Mouse (Mus musculus) intestine, postnatal 0 days (tissue): ENCODE results near the gene Stard10. TPM values are rescaled to one million over a fixed set of nuclear protein-coding genes. Genes with fewer than 3 reads are reported as not detected.

Source experiments
- ATAC-seq: fragments of 200-750 bp; cut with Nextera tagmentation; 2 replicates; pipeline ENCODE4 v1.8.0; 2017; ENCODE audit warnings: mild to moderate bottlenecking, moderate TSS enrichment, moderate library complexity
- H3K27ac ChIP-seq: fragments of 300-500 bp; sonication (generic); 2 replicates; pipeline ENCODE4 v1.5.1; 2014; ENCODE audit warnings: mild to moderate bottlenecking, low read depth, low read length, moderate library complexity
- H3K27me3 ChIP-seq: fragments of 300-500 bp; sonication (generic); replicated peaks from 2 replicates; pipeline ENCODE4 v1.6.1; 2014; ENCODE audit warnings: low read length, mixed read lengths; ENCODE audit not compliant: control insufficient read depth, insufficient read depth
- H3K36me3 ChIP-seq: fragments of 300-500 bp; sonication (generic); 2 replicates; pipeline ENCODE4 v1.6.1; 2014; ENCODE audit warnings: mild to moderate bottlenecking, moderate library complexity; ENCODE audit not compliant: control insufficient read depth, insufficient read depth
- H3K4me1 ChIP-seq: fragments of 300-500 bp; sonication (generic); replicated peaks from 2 replicates; pipeline ENCODE4 v1.6.1; 2014; ENCODE audit warnings: antibody characterized with exemption, low read length, mixed read lengths; ENCODE audit not compliant: control insufficient read depth, insufficient read depth
- H3K4me2 ChIP-seq: fragments of 300-500 bp; sonication (generic); replicated peaks from 2 replicates; pipeline ENCODE4 v1.6.1; 2014; ENCODE audit warnings: low read depth, mild to moderate bottlenecking, moderate library complexity
- H3K4me3 ChIP-seq: fragments of 300-500 bp; sonication (generic); 2 replicates; pipeline ENCODE4 v1.5.1; 2014; ENCODE audit warnings: low read depth, low read length
- H3K9ac ChIP-seq: fragments of 300-500 bp; sonication (generic); 2 replicates; pipeline ENCODE4 v1.6.1; 2014; ENCODE audit warnings: mild to moderate bottlenecking, low read depth, low read length
- H3K9me3 ChIP-seq: fragments of 300-500 bp; sonication (generic); 2 replicates; pipeline ENCODE4 v1.6.1; 2016; ENCODE audit warnings: mixed run types; ENCODE audit not compliant: control insufficient read depth
- CTCF ChIP-seq: sonication (generic); IDR thresholded peaks from 2 replicates; pipeline ENCODE4 v1.5.1; 2016; ENCODE audit warnings: low read depth, mild to moderate bottlenecking, control low read depth, antibody characterized with exemption, moderate library complexity
- WGBS: fragments of 180-500 bp; shearing (Covaris S2); extraction: QIAGEN DNeasy Blood & Tissue Kit; methylation state at CpG from one replicate; pipeline ENCODE4 v1.1.7; 2014; 5-methylcytosine and 5-hydroxymethylcytosine counted together
- polyA plus RNA-seq: library from polyadenylated mRNA; unstranded; fragments of >200 nt; fragmentation: Nextera tagmentation; extraction: Ambion mirVana; gene quantifications from 2 replicates; pipeline ENCODE4 v1.2.1, GENCODE M21; 2015

Stard10 gene
- polyA plus RNA-seq, 1 experiment from 2014 or later: 71.7 TPM

DNA sequence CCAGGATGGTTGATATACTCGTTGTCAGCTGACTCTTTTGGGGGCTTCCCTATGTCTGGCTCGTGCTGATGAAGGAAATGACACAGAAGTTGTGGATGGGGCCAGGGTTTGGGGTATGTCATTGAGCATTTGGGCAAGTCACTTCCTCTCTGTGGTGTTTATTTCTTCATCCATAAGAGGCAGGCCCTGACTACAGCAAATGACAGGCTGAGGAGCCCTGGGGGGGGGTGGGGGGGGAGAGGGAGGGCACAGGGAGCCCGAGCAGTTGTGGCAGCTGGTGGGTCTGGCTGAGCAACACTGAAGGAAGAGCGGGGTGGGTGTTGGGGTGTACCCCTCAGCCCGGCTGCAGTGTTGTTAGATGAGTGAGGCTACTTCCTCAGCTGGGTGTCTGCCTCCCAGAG, 45.9 kb downstream of the Stard10 start:
- Histone ChIP-seq H3K4me2 (no peak overlapping the region), H3K36me3 (no peaks in the 10 kb centered on the region), H3K27me3 (no peaks in the 10 kb centered on the region), H3K9me3 (no peaks in the 10 kb centered on the region), H3K4me3 (no peak overlapping the region), H3K27ac (no peak overlapping the region), H3K9ac (no peak overlapping the region), H3K4me1 (no peaks in the 10 kb centered on the region)
- no peak for ATAC-seq
- WGBS: 64% methylated on average over 5 of the region's 5 CpGs
- TF ChIP-seq CTCF: no peak

DNA sequence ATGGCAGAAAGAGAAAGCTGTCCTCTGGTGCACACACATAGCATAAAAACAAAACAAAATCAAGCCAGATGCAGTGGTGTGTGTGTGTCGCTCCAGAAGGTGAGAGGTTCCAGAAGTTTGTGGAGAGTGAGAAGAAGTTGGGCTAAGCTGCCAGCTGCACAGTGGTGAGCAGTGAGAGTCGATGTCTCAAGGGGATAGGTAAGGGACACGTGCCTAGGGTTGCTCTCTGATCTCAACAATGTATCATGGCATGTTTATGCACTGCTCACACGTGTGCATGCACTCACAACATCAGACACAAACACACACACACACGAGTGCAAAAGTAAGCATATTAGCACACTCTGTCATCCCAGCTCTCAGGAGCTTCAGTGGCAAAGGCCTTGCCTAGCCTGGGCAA, 47.0 kb downstream of the Stard10 start:
- Histone ChIP-seq H3K36me3 (no peaks in the 10 kb centered on the region), H3K4me3 (no peak overlapping the region), H3K9ac (no peak overlapping the region), H3K4me1 (0 out of 2 replicates have a peak, but pooled peaks cover 3% of the 10 kb centered on the region), H3K4me2 (no peak overlapping the region), H3K27me3 (no peaks in the 10 kb centered on the region), H3K27ac (no peak overlapping the region), H3K9me3 (no peaks in the 10 kb centered on the region)
- TF ChIP-seq CTCF: no peak
- ATAC-seq: no peak
- WGBS: 74% methylated on average over 5 of the region's 5 CpGs

DNA sequence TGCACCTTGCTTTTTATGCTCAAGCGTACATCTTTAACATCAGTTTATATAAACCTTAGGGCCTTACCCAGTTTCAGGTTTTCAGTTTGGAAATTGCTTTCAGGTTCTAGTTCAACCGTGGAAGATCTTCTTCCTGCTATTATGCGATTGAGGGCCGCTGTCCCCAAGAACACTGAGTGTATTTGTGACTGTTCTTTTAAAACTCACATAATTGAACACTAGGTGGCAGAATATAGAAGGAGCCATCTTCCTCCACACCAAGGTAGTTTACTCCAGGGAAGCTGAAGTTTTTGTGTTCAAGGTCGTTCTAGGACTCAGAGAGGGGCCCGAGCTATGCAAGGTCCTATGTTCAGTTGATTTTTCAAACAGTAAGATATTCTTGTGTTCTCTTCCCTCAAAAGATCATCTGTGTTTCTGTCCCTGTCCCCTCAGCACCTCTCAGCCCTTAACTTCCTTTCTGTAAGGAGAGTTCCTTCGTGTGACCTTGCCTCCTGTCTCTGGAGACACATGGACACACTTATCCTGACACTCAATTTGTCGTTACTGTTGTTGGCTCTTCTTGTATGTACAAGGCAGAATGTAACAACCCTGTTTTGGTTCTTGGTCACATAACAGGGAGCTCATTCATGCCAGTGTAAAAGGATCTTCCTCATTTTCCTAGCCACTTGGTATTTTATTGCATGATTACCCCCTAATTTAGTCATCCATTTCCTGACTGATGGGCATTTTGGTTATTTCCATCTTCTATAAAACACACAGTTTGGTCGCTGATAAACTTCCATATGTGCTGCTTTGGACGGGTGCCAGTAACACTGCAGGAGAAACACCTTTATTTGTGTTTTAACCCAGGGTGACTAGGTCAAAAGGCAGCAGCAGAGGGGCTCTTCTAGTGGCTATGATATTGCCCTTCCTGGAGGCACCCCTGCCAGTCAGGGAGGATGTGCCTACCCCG, 51.3 kb downstream of the Stard10 start:
- Histone ChIP-seq H3K9me3 (no peaks in the 10 kb centered on the region), H3K9ac (no peak overlapping the region), H3K27ac (no peak overlapping the region), H3K4me2 (no peak overlapping the region), H3K4me3 (no peak overlapping the region), H3K27me3 (no peaks in the 10 kb centered on the region), H3K4me1 (0 out of 2 replicates have a peak, but pooled peaks cover 3% of the 10 kb centered on the region), H3K36me3 (peaks cover 3% of the 10 kb centered on the region; the same call in 1 of the 2 replicates)
- 40% methylated on average over 11 of the region's 11 CpGs for WGBS
- ATAC-seq: 0 out of 2 replicates have a peak, but pooled peaks have one; percentile 16
- TF ChIP-seq CTCF: peak; percentile 69

DNA sequence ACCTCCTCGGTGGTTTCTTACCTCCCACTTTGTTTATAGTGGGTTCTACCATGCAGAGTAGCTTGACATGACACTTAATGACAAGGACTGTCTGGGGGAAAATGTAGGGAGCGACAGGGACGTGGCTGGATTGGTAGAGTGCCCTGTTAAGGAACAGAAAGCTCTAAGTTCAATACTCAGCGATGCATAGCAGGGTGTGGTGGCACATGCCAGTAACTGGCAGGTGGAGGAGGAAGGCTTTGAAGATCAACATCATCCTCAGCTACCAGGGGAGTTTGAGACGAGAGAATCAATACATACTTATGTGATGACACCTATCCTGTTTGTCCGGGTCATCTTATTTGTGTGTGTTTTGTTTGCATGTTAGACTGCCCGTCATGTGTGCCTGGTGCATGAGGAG, 52.8 kb downstream of the Stard10 start:
- no peak overlapping the region for H3K27ac ChIP-seq
- no peaks in the 10 kb centered on the region for H3K27me3 ChIP-seq
- no peak overlapping the region for H3K4me3 ChIP-seq
- no peak overlapping the region for H3K9ac ChIP-seq
- H3K4me2 ChIP-seq: no peak overlapping the region
- WGBS: 74% methylated on average over 7 of the region's 7 CpGs
- H3K36me3 ChIP-seq: peaks cover 8% of the 10 kb centered on the region; the same call in 1 of the 2 replicates
- TF ChIP-seq CTCF: no peak
- H3K4me1 ChIP-seq: 0 out of 2 replicates have a peak, but pooled peaks cover 3% of the 10 kb centered on the region
- ATAC-seq: no peak
- no peaks in the 10 kb centered on the region for H3K9me3 ChIP-seq

DNA sequence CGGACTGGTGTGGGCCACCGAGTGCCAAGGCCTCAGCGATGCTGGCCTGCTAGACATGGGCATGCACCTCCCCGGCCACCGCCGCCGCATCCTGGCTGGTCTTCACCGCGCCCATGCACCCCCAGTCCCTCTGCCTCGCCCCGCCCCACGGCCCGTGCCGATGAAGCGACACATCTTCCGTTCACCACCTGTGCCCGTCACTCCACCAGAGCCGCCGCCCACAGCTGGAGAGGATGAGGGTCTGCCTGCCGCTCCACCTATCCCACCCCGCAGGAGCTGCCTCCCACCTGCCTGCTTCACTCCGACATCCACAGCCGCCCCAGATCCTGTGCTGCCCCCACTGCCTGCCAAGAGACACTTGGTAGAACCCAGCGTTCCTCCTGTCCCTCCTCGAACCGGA, 56.2 kb downstream of the Stard10 start:
- peaks cover 13% of the 10 kb centered on the region; the same call in 1 of the 2 replicates for H3K36me3 ChIP-seq
- no peak for ATAC-seq

DNA sequence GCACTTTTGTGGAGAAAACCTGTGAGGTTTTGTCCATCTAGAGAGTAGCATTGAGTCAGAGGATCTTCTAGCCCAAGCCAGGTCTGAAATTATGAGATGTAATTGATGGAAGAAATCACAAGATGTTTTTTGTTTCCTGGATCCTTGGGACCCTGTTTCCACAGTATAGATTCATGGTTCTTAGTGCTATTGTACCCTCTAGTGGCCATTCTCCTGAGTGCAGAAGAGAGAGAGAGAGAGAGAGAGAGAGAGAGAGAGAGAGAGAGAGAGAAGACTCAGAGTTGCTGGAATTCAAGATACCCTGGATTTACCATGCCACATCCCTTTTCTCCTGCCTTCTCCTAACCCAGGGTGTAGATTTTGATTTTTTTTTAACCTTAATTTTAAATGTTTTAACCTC, 57.3 kb downstream of the Stard10 start:
- Histone ChIP-seq H3K36me3 (peaks cover 13% of the 10 kb centered on the region; the same call in 1 of the 2 replicates), H3K27me3 (no peaks in the 10 kb centered on the region), H3K9ac (no peak overlapping the region), H3K4me3 (no peak overlapping the region), H3K4me2 (no peak overlapping the region), H3K9me3 (no peaks in the 10 kb centered on the region), H3K4me1 (no peaks in the 10 kb centered on the region; the same call in 1 of the 2 replicates), H3K27ac (no peak overlapping the region)
- TF ChIP-seq CTCF: peak; percentile 85
- no peak for ATAC-seq

More for the DNA sequence above, 56.2 kb downstream of the Stard10 start:
- no peaks in the 10 kb centered on the region for H3K9me3 ChIP-seq
- no peak overlapping the region for H3K4me2 ChIP-seq
- no peak for TF ChIP-seq CTCF
- no peak overlapping the region for H3K9ac ChIP-seq
- WGBS: 86% methylated on average over 26 of the region's 26 CpGs
- H3K4me1 ChIP-seq: 0 out of 2 replicates have a peak, but pooled peaks cover 3% of the 10 kb centered on the region
- no peaks in the 10 kb centered on the region for H3K27me3 ChIP-seq
- H3K4me3 ChIP-seq: no peak overlapping the region
- no peak overlapping the region for H3K27ac ChIP-seq
